Comparison of ENCODE assay signal across 8 mouse cellular contexts in genomic region chrX:42151903-42152369, GRCm38 (mm10). TPM values are rescaled to one million over a fixed set of nuclear protein-coding genes. Genes with fewer than 3 reads are reported as not detected.
DNase-seq lines count a peak whose midpoint lies in the region; ATAC-seq and TF ChIP-seq lines count a peak whose summit lies in the region.

No protein-coding gene starts in this region.

- peaks cover 0 to 16% of the 10 kb centered on the region in 2 experiments; a peak in 2 of 4 replicates for H3K36me3 ChIP-seq in MEL (ENCODE audit: control insufficient read depth in 1 of 2, insufficient read depth in 2 of 2, low read length in 2 of 2)
- no peaks in the 10 kb centered on the region for H3K36me3 ChIP-seq in lung, postnatal 0 days (ENCODE audit: insufficient read depth, low read length)

- ATAC-seq in lung, postnatal 0 days, result peak; percentile 67

- TF ChIP-seq RAD21 in MEL (IDR thresholded peaks at IDR 0.05; ENCODE audit: low read depth, low read length), result no peak

- WGBS in lung, postnatal 0 days, result 12% methylated on average over 17 of the region's 17 CpGs

- H3K27me3 ChIP-seq in MEL (ENCODE audit: control insufficient read depth in 1 of 2, insufficient read depth in 2 of 2, low read length in 2 of 2), result no peaks in the 10 kb centered on the region
- no peaks in the 10 kb centered on the region for H3K27me3 ChIP-seq in lung, postnatal 0 days (replicated peaks; ENCODE audit: insufficient read depth, low read length)

- H3K27ac ChIP-seq in MEL (ENCODE audit: control insufficient read depth, low read depth, low read length), result peak overlapping the region; percentile 100
- peak overlapping the region; percentile 93 for H3K27ac ChIP-seq in lung, postnatal 0 days (ENCODE audit: low read length)

- H3K9me3 ChIP-seq in MEL (replicated peaks; ENCODE audit: insufficient read depth, low read length), result no peaks in the 10 kb centered on the region
- H3K9me3 ChIP-seq in lung, postnatal 0 days (ENCODE audit: low read length), result no peaks in the 10 kb centered on the region

- H3K4me1 ChIP-seq in MEL (ENCODE audit: control insufficient read depth in 1 of 2, insufficient read depth in 2 of 2, low read length in 2 of 2), result peaks cover 1 to 8% of the 10 kb centered on the region in 2 experiments; a peak in 3 of 4 replicates
- no peaks in the 10 kb centered on the region for H3K4me1 ChIP-seq in lung, postnatal 0 days (ENCODE audit: insufficient read depth, low read depth, low read length)

- TF ChIP-seq CTCF in MEL (IDR thresholded peaks at IDR 0.05 in 2 of 3, conservative IDR thresholded peaks at IDR 0.05 in 1 of 3; ENCODE audit: control insufficient read depth in 1 of 3, insufficient read depth in 1 of 3, low read depth in 2 of 3, low read length in 3 of 3, poor library complexity in 1 of 3, severe bottlenecking in 1 of 3), result no peak
- TF ChIP-seq CTCF in lung, postnatal 0 days (IDR thresholded peaks at IDR 0.05), result no peak

- TF ChIP-seq POLR2A in MEL (IDR thresholded peaks at IDR 0.05; ENCODE audit: control insufficient read depth in 1 of 2, insufficient read depth in 1 of 2, low read depth in 1 of 2, low read length in 2 of 2, poor library complexity in 1 of 2), result peak in 1 of 2 experiments; percentile 35; a peak in 1 of 4 replicates

- H3K4me2 ChIP-seq in lung, postnatal 0 days (replicated peaks; ENCODE audit: low read depth, low read length), result peak overlapping the region; percentile 53

- peak overlapping the region; percentile 99 for H3K9ac ChIP-seq in MEL (ENCODE audit: control insufficient read depth, low read depth, low read length, poor library complexity, severe bottlenecking)
- peak overlapping the region; percentile 68 for H3K9ac ChIP-seq in lung, postnatal 0 days (replicated peaks; ENCODE audit: low read depth)

- TF ChIP-seq EP300 in MEL (IDR thresholded peaks at IDR 0.05; ENCODE audit: low read depth in 1 of 2, low read length in 2 of 2), result no peak
- TF ChIP-seq EP300 in lung, postnatal 0 days (IDR thresholded peaks at IDR 0.05), result no peak

- peak overlapping the region; percentile 88 to 95 for H3K4me3 ChIP-seq in MEL (ENCODE audit: control insufficient read depth in 1 of 2, insufficient read depth in 1 of 2, low read depth in 2 of 2, low read length in 2 of 2)
- H3K4me3 ChIP-seq in lung, postnatal 0 days (ENCODE audit: low read depth, low read length), result peak overlapping the region; percentile 56

- peaks cover 55% of the 10 kb centered on the region for H3K79me2 ChIP-seq in MEL (ENCODE audit: control insufficient read depth, insufficient read depth, low read length, poor library complexity)

- peak; percentile 90 for DNase-seq in MEL (ENCODE audit: low read depth, low spot score)
- peak; percentile 70 for DNase-seq in cerebellum, adult 8-10 months
- peak; percentile 78 for DNase-seq in forelimb bud, embryonic 11.5 days (ENCODE audit: low read depth, low spot score)
- DNase-seq in heart, postnatal 4 days, result peak; percentile 85
- DNase-seq in layer of hippocampus, postnatal 10 days (ENCODE audit: low spot score in 2 of 2), result peak; percentile 48 to 63
- peak; percentile 96 for DNase-seq in lung, postnatal 0 days (ENCODE audit: low spot score)
- DNase-seq in ovary, postnatal 14 days (ENCODE audit: low spot score), result peak; percentile 58
- peak; percentile 68 for DNase-seq in thymus, postnatal 14 days

TF ChIP-seq in MEL, 35 proteins besides CTCF, POLR2A, EP300 and RAD21:
- TF ChIP-seq JUND (IDR thresholded peaks at IDR 0.05; ENCODE audit: low read depth, low read length), result no peak
- TF ChIP-seq SMC3 (IDR thresholded peaks at IDR 0.05; ENCODE audit: low read depth, low read length), result no peak
- TF ChIP-seq ZNF384 (IDR thresholded peaks at IDR 0.05; ENCODE audit: low read depth, low read length), result peak; percentile 72; the same call in 1 of the 2 replicates
- TF ChIP-seq MXI1 (IDR thresholded peaks at IDR 0.05; ENCODE audit: low read depth, low read length), result peak; percentile 56
- TF ChIP-seq CHD2 (IDR thresholded peaks at IDR 0.05; ENCODE audit: low read length), result no peak
- no peak for TF ChIP-seq GATA1 (IDR thresholded peaks at IDR 0.05; ENCODE audit: low read depth, low read length)
- TF ChIP-seq TCF12 (IDR thresholded peaks at IDR 0.05; ENCODE audit: low read depth, low read length), result no peak; the same call in 1 of the 2 replicates
- TF ChIP-seq MAZ (IDR thresholded peaks at IDR 0.05; ENCODE audit: low read depth, low read length), result peak; percentile 59; the same call in 1 of the 2 replicates
- TF ChIP-seq SIN3A (IDR thresholded peaks at IDR 0.05; ENCODE audit: low read length), result peak; percentile 66; the same call in 1 of the 2 replicates
- no peak for TF ChIP-seq BHLHE40 (IDR thresholded peaks at IDR 0.05; ENCODE audit: borderline replicate concordance, low read depth, low read length)
- TF ChIP-seq ELF1 (IDR thresholded peaks at IDR 0.05; ENCODE audit: low read depth, low read length), result no peak
- no peak for TF ChIP-seq NRF1 (IDR thresholded peaks at IDR 0.05; ENCODE audit: insufficient read depth, low read depth, low read length, poor library complexity, severe bottlenecking)

RNA-seq across cellular contexts. Expression of gene Stag2, which starts 2.8 kb away (rescaled TPM):
- total RNA-seq in MEL (2012; rRNA removed), result 22.9 and 29.3 TPM in 2 replicates
- polyA plus RNA-seq in MEL (2012; ENCODE audit: insufficient read depth in 1 of 2, insufficient read length in 2 of 2, low read depth in 1 of 2, low replicate concordance in 2 of 2, missing spikeins in 1 of 2), result 10 to 100 TPM in 1 of 2 experiments, not detected in 1; 18.0 TPM
- 10 to 100 TPM; 71.9 TPM for total RNA-seq in heart, postnatal 4 days (2021)
- total RNA-seq in layer of hippocampus, postnatal 10 days (2021), result 10 to 100 TPM; 46.1 to 50.1 TPM
- polyA plus RNA-seq in lung, postnatal 0 days (2015; fragmentation: Nextera tagmentation; extraction: Ambion mirVana), result 26.8 and 32.8 TPM in 2 replicates

Comparison
In these comparisons a context has a peak if more than half of its experiments do, and no peak if none do; other contexts are left out.
1. Peak in every context shown above with its lines: DNase-seq, ATAC-seq, H3K4me3 ChIP-seq and H3K27ac ChIP-seq.